Mouse (Mus musculus) brown adipose tissue, adult 24 weeks (tissue): ENCODE data around the gene Nr4a3. TPM values are rescaled to one million over a fixed set of nuclear protein-coding genes. Genes with fewer than 3 reads are reported as not detected.

Experiments used
- H3K27ac ChIP-seq: fragments of 200-500 bp; replicated peaks from 2 replicates; pipeline ENCODE4 v1.5.1; 2012; ENCODE audit warnings: low read depth, mild to moderate bottlenecking, low read length
- H3K4me1 ChIP-seq: fragments of 200-500 bp; 2 replicates; pipeline ENCODE4 v1.6.1; 2012; ENCODE audit warnings: low read length, mixed read lengths; ENCODE audit not compliant: control insufficient read depth, insufficient read depth, insufficient read length
- H3K4me3 ChIP-seq: fragments of 200-500 bp; 2 replicates; pipeline ENCODE4 v1.5.1; 2012; ENCODE audit warnings: low read depth, mild to moderate bottlenecking, low read length, moderate library complexity; ENCODE audit not compliant: insufficient read depth
- polyA plus RNA-seq: library from polyadenylated mRNA; stranded (reverse); fragments of >200 nt; gene quantifications from 2 replicates; pipeline ENCODE4 v1.2.4, GENCODE M21; 2012; ENCODE audit not compliant: missing spikeins, insufficient read depth, insufficient read length

The Nr4a3 gene
- polyA plus RNA-seq, 1 experiment, result 1.1 TPM

- Histone ChIP-seq H3K27ac (no peak overlapping the region), H3K4me3 (no peak overlapping the region), H3K4me1 (no peaks in the 10 kb centered on the region)
Measured at GRCm38 (mm10) chr4:48116191-48116590, 71.2 kb downstream of the Nr4a3 start.

GRCm38 (mm10) chr4:48124416-48124772 is 79.4 kb downstream of the Nr4a3 start:
- no peaks in the 10 kb centered on the region for H3K4me1 ChIP-seq
- H3K27ac ChIP-seq, result no peak overlapping the region
- peak overlapping the region; percentile 99 for H3K4me3 ChIP-seq

DNA sequence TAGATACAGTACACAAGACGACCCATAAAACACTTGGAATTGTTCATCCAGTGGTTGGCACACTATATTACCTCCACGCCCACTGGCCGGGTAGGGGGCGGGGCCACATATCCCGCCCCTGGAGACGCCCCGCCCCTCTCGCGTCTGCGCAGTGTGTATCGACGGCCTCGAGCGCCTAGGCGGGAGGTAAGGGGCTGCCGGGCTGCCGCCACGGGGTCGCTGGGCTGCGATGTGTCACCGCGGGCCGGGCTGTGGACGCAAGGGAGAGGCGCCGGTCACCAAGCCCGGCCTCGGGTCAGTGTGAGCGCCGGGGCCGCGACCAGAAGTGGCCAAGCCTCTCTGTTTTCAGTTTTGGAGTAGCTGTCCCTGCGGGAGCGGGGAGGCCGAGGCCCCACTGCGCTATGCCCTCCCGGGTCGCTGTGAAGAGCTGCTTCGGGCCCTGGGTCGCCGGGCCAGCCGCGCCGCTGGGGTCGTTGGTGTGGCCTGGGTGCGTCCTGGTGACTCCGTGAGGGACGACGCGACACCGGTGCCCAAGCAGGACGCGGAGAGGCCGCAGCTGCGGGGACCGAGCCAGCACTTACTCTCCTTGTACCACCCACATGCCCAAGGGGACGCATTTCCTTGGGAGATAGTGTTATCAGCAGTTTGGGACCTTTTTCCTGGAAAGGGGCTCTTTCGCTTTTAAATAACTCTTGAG is 80.0 kb downstream of the Nr4a3 start, which contains the start of gene Stx17:
TSS of gene Stx17 (plus strand) at position 143 of the 697 bp plus-strand sequence.
- H3K4me3 ChIP-seq, result peak within 1 kb of the TSS; percentile 99
- H3K27ac ChIP-seq, result peak within 1 kb of the TSS; percentile 71
- H3K4me1 ChIP-seq, result no peaks in the 10 kb centered on the region

- no peaks in the 10 kb centered on the region for H3K4me1 ChIP-seq
Measured at GRCm38 (mm10) chr4:48130314-48130713, 85.4 kb downstream of the Nr4a3 start.

DNA sequence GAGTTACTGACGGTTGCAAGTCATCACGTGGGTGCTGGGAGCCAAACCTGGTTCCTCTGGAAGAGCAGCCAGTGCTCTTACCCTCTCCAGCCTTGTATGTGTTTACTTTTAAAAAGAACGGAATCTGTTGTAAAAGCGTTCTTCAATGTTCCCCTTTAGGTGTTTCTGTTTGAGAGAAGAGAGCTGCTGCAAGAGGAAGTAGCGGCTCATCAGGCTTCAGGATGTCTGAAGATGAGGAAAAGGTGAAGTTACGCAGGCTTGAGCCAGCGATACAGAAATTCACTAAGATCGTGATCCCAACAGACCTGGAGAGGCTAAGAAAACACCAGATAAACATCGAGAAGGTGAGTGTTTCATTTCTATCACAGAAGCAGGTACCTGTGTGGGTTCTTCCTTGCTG is 86.7 kb downstream of the Nr4a3 start:
- Histone ChIP-seq H3K4me1 (no peaks in the 10 kb centered on the region), H3K4me3 (no peak overlapping the region), H3K27ac (no peak overlapping the region)

More at GRCm38 (mm10) chr4:48130314-48130713, 85.4 kb downstream of the Nr4a3 start:
- no peak overlapping the region for H3K27ac ChIP-seq
- H3K4me3 ChIP-seq, result no peak overlapping the region

GRCm38 (mm10) chr4:48132721-48133120 is 87.8 kb downstream of the Nr4a3 start:
- Histone ChIP-seq H3K4me1 (no peaks in the 10 kb centered on the region), H3K27ac (no peak overlapping the region), H3K4me3 (no peak overlapping the region)

Other genes starting within 250 kb of the Nr4a3 start
- 15.1 and 23.2 TPM in 2 replicates for gene Stx17, start 79.8 kb downstream of the Nr4a3 start, polyA plus RNA-seq
- gene Erp44, start 234.4 kb downstream of the Nr4a3 start, polyA plus RNA-seq, result 44.2 and 77.8 TPM in 2 replicates
- gene Invs, start 234.6 kb downstream of the Nr4a3 start, polyA plus RNA-seq, result 2.0 and 2.3 TPM in 2 replicates